Mouse (Mus musculus) cerebellum, adult 2 months (tissue): Measurements from ENCODE around the gene 4930572O03Rik.
"Not testable (repeated sequence)": the region's sequence is repeated elsewhere in the genome, so short reads cannot be mapped to it uniquely, and the experiment has no call there.

Experiments
- CTCF ChIP-seq: fragments of 200-500 bp; IDR thresholded peaks from 2 replicates; pipeline ENCODE4 v1.5.1; 2011; ENCODE audit warnings: low read depth, mild to moderate bottlenecking, control low read depth, low read length, moderate library complexity, borderline replicate concordance; ENCODE audit not compliant: insufficient read depth
- POLR2A ChIP-seq: fragments of 200-500 bp; IDR thresholded peaks from 2 replicates; pipeline ENCODE4 v1.6.1; 2011; ENCODE audit warnings: low read length, control low read depth, borderline replicate concordance; ENCODE audit not compliant: insufficient read depth

DNA sequence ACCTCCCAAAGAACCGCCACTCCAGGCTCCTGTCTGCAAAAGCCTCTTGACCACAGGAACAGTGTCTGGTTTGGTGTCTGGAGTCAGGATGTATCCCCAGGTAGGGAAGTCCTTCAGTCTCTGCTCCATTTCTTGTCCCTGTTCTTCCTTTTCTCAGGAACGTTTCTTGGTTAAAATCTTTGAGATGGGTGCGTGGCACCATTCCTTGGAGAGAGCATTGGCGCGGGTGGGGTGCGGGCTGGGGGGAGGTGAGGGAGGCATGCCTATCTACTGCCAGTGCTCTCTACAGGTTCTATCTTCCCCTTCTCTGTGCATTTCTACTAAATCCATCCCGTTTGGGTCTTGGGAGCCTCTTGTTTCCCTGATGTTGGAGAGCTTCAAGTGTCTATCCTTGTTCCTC lies 7.0 kb upstream of the 4930572O03Rik start:
- not testable (repeated sequence) for TF ChIP-seq CTCF, POLR2A
